Mouse (Mus musculus): ENCODE data around the gene Cacna1g.

Cacna1g gene

GRCm38 (mm10) chr11:94359168-94359567 lies 114.8 kb downstream of the Cacna1g start:
- no peak for DNase-seq (ENCODE audit: low spot score)

All from ovary, adult 18-20 months (tissue).